Mouse (Mus musculus): ENCODE results near the gene Il27ra.

Gene Il27ra

GRCm38 (mm10) chr8:84069750-84070149, 27.4 kb upstream of the Il27ra start:
- ChIA-PET POLR2A (interaction anchor here in 3 of 4 experiments (0.5 to 4.5 kb wide), 15 partner anchors 7 to 120 kb away, joined by 3 to 50 read pairs (median 4); partner anchors contain the start of gene Dcaf15 (in 3 of the 3)), CTCF (interaction anchor here (0.6 to 1.5 kb wide), 4 partner anchors 17 to 1205 kb away, joined by 3 to 4 read pairs (median 3); no protein-coding TSS in a partner anchor)

GRCm38 (mm10) chr8:84069169-84069568, 26.8 kb upstream of the Il27ra start:
- POLR2A ChIA-PET, result interaction anchor here in 3 of 4 experiments (0.5 to 4.5 kb wide), 15 partner anchors 8 to 203 kb away, joined by 3 to 50 read pairs (median 4); partner anchors contain the start of gene Dcaf15 (in 3 of the 3)
- CTCF ChIA-PET, result interaction anchor here in 3 of 4 experiments (0.6 to 1.9 kb wide), 4 partner anchors 16 to 135 kb away, joined by 3 to 4 read pairs (median 4); partner anchors contain the start of gene Il27ra (in 1 of the 3)

GRCm38 (mm10) chr8:84068316-84069035, 26.1 kb upstream of the Il27ra start:
- ChIA-PET CTCF (interaction anchor here in 2 of 4 experiments (0.7 to 1.9 kb wide), 3 partner anchors 26 to 41 kb away, joined by 3 to 4 read pairs (median 4); partner anchors contain the start of gene Il27ra (in 1 of the 2)), POLR2A (interaction anchor here in 3 of 4 experiments (0.5 to 4.5 kb wide), 12 partner anchors 9 to 406 kb away, joined by 3 to 50 read pairs (median 6); partner anchors contain the start of gene Dcaf15 (in 2 of the 3))

- CTCF ChIA-PET, result interaction anchor here in 2 of 4 experiments (0.6 to 1.9 kb wide), 5 partner anchors 17 to 142 kb away, joined by 3 to 11 read pairs (median 5); partner anchors contain the start of gene Il27ra (in 1 of the 2)
- POLR2A ChIA-PET, result interaction anchor here in 3 of 4 experiments (0.6 to 4.5 kb wide), 29 partner anchors 8 to 353 kb away, joined by 3 to 88 read pairs (median 8); partner anchors contain the start of genes Dcaf15 (in 3 of the 3), Asf1b (in 1 of the 3), Ddx39 (in 1 of the 3) and Gm10644 (in 1 of the 3)
Observed at GRCm38 (mm10) chr8:84067911-84068310, 25.5 kb upstream of the Il27ra start.

GRCm38 (mm10) chr8:84067047-84067573, 24.7 kb upstream of the Il27ra start:
- ChIA-PET CTCF (interaction anchor here in 2 of 4 experiments (0.6 to 1.8 kb wide), 12 partner anchors 17 to 1779 kb away, joined by 3 to 11 read pairs (median 3); no protein-coding TSS in a partner anchor), POLR2A (interaction anchor here in 3 of 4 experiments (0.6 to 4.5 kb wide), 90 partner anchors 7 to 910 kb away, joined by 3 to 88 read pairs (median 4); partner anchors contain the start of genes Asf1b (in 3 of the 3), Dcaf15 (in 3 of the 3), Gm10644 (in 3 of the 3) and 4930432K21Rik (in 2 of the 3))

- POLR2A ChIA-PET, result interaction anchor here in 3 of 4 experiments (0.5 to 4.5 kb wide), 92 partner anchors 8 to 910 kb away, joined by 3 to 88 read pairs (median 4); partner anchors contain the start of genes Asf1b (in 3 of the 3), Dcaf15 (in 3 of the 3), Gm10644 (in 3 of the 3) and 4930432K21Rik (in 2 of the 3)
Observed at GRCm38 (mm10) chr8:84066291-84066930, 24.0 kb upstream of the Il27ra start, which contains the start of gene Rfx1. Gene Rfx1 (plus strand): TSS chr8:84066834.

DNA sequence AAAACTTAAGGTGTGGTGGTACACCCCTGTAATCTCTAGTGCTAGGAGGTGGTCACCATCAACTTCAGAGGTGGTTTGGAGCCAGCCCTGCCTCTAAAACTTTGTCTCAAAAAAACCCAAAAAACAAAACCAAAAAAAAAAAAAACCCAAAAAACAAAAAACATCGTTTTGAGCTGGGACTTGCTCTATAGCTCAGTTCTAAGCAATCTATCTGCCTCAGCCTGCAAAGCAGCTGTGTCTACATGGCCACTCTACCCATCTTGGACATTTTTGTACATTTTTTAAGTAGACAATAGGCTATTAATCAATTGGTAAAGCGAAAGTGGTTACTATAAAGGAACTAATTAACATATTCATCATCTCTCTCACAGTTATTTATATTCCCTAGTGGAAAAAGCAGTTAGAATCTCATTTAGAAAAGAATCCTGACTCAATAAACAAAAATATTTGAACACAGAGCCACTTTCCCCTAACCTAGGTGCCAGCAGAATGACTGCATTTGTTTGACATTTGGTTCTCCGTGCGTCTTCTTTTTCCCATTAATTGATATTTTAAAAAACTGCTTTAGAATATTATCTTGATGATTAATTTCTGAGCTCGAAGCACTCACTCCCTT, 23.2 kb upstream of the Il27ra start:
- CTCF ChIA-PET, result interaction anchor here in 3 of 4 experiments (0.6 to 1.5 kb wide), 4 partner anchors 26 to 777 kb away, joined by 3 to 6 read pairs (median 3); no protein-coding TSS in a partner anchor
- POLR2A ChIA-PET, result interaction anchor here in 3 of 4 experiments (0.6 to 4.5 kb wide), 25 partner anchors 8 to 804 kb away, joined by 3 to 88 read pairs (median 7); partner anchors contain the start of genes 1700067K01Rik (in 1 of the 3), 4930432K21Rik (in 1 of the 3), Asf1b (in 1 of the 3) and Calr (in 1 of the 3)

More at GRCm38 (mm10) chr8:84066291-84066930, 24.0 kb upstream of the Il27ra start, which contains the start of gene Rfx1:
- CTCF ChIA-PET, result interaction anchor here in 3 of 4 experiments (0.5 to 1.8 kb wide), 13 partner anchors 27 to 1779 kb away, joined by 3 to 11 read pairs (median 3); no protein-coding TSS in a partner anchor

GRCm38 (mm10) chr8:84065037-84065436, 22.6 kb upstream of the Il27ra start, which contains the start of gene Gm10643:
Gene Gm10643 (minus strand): TSS chr8:84065137.
- CTCF ChIA-PET, result interaction anchor here in 2 of 4 experiments (1.3 to 1.5 kb wide), 3 partner anchors 26 kb away, joined by 3 to 5 read pairs (median 3); no protein-coding TSS in a partner anchor
- POLR2A ChIA-PET, result interaction anchor here in 2 of 4 experiments (0.8 to 4.5 kb wide), 6 partner anchors 7 to 64 kb away, joined by 3 to 88 read pairs (median 15); partner anchors contain the start of genes 1700067K01Rik (in 1 of the 2), Il27ra (in 1 of the 2) and Rln3 (in 1 of the 2)

DNA sequence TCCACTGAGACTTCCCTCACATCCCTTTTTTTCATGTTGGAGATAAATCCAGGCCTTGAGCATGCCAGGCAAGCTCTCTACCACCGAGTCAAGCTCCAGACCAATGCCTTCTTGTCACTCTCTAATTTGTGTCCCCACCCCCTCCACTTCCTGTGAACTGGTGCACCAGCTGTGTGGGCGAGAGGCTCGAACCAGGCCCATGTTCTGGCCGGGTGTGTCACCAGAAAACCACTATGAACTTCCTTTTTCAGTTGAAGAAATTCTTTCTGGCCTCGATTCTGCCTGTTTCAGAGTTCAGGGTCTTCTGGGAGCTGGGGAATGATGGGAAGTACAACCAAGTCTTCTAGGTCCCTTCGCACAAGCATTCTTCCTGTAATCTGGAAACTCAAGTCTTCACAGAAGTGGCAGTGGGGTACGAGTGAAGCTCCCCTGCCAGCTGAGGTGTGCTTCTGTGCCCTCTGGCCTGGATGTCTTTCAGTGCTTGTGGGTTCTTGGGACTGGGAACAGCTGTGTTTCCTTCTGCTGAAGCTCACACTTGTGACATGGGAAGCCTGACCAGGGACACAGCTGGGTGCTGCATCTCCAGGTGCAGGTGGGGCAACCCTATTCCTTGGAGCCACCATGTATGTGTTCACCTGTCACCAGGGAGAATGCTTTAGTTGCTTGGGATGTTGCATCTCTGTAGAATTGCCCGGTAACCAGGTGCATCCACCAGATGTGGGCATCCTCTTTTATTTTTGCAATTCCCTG, 21.6 kb upstream of the Il27ra start:
- ChIA-PET CTCF (interaction anchor here in 2 of 4 experiments (0.7 to 1.4 kb wide), 5 partner anchors 25 to 55 kb away, joined by 3 to 5 read pairs (median 3); no protein-coding TSS in a partner anchor), POLR2A (interaction anchor here in 2 of 4 experiments (0.9 to 4.5 kb wide), 7 partner anchors 12 to 53 kb away, joined by 3 to 88 read pairs (median 3); partner anchors contain the start of gene Dcaf15 (in 2 of the 2))

DNA sequence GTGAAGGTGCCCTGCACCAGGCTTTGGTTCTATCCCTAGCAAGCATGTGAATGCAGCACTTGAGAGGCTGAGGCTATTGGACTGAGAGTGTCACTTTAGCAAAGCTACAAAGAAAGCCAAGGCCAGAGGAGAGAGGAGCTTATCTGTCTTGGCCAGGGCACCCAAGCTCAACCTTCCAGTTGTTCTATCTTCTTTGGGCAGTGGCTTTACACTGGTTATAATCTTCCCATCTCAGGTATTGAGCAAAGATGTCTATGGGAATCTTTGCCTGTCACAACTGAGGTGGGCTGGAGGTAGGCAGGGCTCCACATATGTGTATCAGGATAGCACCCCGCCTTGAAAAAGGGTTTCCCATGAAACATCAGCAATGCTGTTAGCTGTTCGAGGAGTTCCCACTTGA, 17.9 kb upstream of the Il27ra start:
- POLR2A ChIA-PET, result interaction anchor here in 3 of 4 experiments (0.5 to 5.4 kb wide), 6 partner anchors 14 to 596 kb away, joined by 3 to 50 read pairs (median 6); partner anchors contain the start of genes Dcaf15 (in 2 of the 3) and Podnl1 (in 1 of the 3)
- CTCF ChIA-PET, result interaction anchor here in 1 of 4 experiments (0.7 to 1.4 kb wide), 2 partner anchors 16 to 21 kb away, joined by 3 read pairs; no protein-coding TSS in a partner anchor

- POLR2A ChIA-PET, result interaction anchor here in 3 of 4 experiments (0.6 to 5.4 kb wide), 20 partner anchors 7 to 226 kb away, joined by 3 to 53 read pairs (median 4); partner anchors contain the start of genes Dcaf15 (in 3 of the 3), Mri1 (in 1 of the 3) and Rfx1 (in 1 of the 3)
- CTCF ChIA-PET, result interaction anchor here (0.5 to 1.4 kb wide), 14 partner anchors 9 to 151 kb away, joined by 3 to 6 read pairs (median 3); no protein-coding TSS in a partner anchor
Observed at GRCm38 (mm10) chr8:84059226-84059625, 16.8 kb upstream of the Il27ra start.

DNA sequence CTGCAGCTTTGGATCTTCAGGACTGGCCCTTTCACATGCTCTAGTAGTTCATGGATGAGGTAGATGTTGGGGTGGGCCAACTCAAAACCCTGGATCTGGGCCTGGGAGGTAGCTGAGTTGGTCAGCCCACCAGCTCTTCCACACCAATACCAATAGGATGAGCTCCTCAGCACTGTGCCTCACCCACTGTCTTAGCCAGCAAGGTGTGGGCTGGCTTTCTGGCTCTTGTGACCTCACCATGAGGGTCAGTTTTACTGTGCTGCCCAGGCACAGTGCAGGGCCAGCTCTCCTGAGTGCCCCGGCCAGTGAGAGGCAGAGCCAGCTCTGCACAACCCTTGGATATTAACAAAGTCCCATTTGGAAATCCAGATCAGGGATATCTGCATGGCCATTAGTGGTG, 15.4 kb upstream of the Il27ra start:
- CTCF ChIA-PET, result interaction anchor here in 3 of 4 experiments (0.6 to 1.2 kb wide), 5 partner anchors 15 to 532 kb away, joined by 3 to 9 read pairs (median 4); partner anchors contain the start of genes Dcaf15 (in 1 of the 3) and Il27ra (in 1 of the 3)
- POLR2A ChIA-PET, result interaction anchor here (0.6 to 5.4 kb wide), 37 partner anchors 8 to 410 kb away, joined by 3 to 53 read pairs (median 4); partner anchors contain the start of genes 2210011C24Rik (in 2 of the 4), Asf1b (in 2 of the 4), Gm10644 (in 2 of the 4) and Il27ra (in 2 of the 4)

GRCm38 (mm10) chr8:84053229-84053628, 10.8 kb upstream of the Il27ra start:
- CTCF ChIA-PET, result interaction anchor here in 3 of 4 experiments (0.6 to 1.8 kb wide), 8 partner anchors 9 to 157 kb away, joined by 3 to 5 read pairs (median 4); partner anchors contain the start of genes Il27ra (in 1 of the 3) and Rln3 (in 1 of the 3)
- POLR2A ChIA-PET, result interaction anchor here in 3 of 4 experiments (0.6 to 2.8 kb wide), 15 partner anchors 9 to 217 kb away, joined by 3 to 27 read pairs (median 4); partner anchors contain the start of genes Rfx1 (in 3 of the 3), Il27ra (in 2 of the 3), Ccdc130 (in 1 of the 3) and Dcaf15 (in 1 of the 3)

- ChIA-PET CTCF (interaction anchor here in 3 of 4 experiments (0.5 to 1.8 kb wide), 5 partner anchors 17 to 158 kb away, joined by 3 to 4 read pairs (median 3); no protein-coding TSS in a partner anchor), POLR2A (interaction anchor here in 3 of 4 experiments (0.6 to 2.8 kb wide), 7 partner anchors 9 to 78 kb away, joined by 3 to 20 read pairs (median 4); partner anchors contain the start of genes Il27ra (in 2 of the 3), Rfx1 (in 1 of the 3) and Rln3 (in 1 of the 3))
Observed at GRCm38 (mm10) chr8:84052746-84053145, 10.4 kb upstream of the Il27ra start.

All from embryonic stem cell, embryonic (primary cell).